Mouse (Mus musculus): ENCODE results near the gene Pax9.

DNA sequence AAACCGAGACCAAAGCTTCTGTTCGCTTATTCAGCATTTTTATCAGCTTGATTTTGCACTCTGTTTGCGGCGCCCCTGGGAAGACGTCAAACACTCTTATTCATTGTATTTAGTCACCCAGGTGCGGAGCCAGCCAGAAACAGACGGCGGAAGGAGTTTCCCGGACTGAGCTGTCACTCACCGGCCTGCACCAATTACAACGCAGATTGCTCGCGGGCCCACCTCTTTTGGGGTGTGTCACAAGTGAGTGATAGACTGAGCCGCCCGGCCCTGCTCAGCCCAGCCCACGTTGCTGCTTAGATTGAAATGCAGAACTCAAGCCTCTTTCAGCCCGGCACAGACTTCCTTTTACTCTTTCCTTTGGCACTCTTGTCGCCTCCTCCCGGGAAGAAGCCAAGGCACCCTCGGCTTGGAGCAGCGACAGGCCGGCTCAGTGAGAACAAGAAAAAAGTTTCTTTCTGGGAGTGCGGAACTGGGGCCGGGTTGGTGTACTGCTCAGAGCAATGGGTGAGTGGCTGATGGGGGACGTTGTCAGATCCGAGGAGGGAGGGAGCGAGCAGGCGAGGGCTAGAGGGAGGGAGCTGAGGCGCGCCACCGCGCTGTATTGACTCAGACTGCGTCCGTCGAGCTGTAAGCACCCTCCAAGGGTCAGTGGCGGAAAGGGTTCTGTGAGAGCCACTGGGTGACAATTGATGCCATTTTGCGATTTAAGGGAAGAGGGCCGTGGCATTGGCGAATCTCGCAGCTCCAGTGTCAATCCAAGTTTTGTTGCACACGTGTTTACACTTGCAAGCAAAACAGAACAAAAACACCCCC is 4.0 kb downstream of the Pax9 start:
- TF ChIP-seq CTCF (IDR thresholded peaks at IDR 0.05; ENCODE audit: low read depth, low read length) (no peak), POLR2A (IDR thresholded peaks at IDR 0.05; ENCODE audit: extremely low read depth, insufficient read depth, low read length) (no peak)
